Mouse (Mus musculus) embryonic facial prominence, embryonic 15.5 days (tissue): ENCODE data around the gene Glmp. TPM values are rescaled to one million over a fixed set of nuclear protein-coding genes. Genes with fewer than 3 reads are reported as not detected.
"Not testable (repeated sequence)": the region's sequence is repeated elsewhere in the genome, so short reads cannot be mapped to it uniquely, and the experiment has no call there.

Experiments
- ATAC-seq: fragments of 200-750 bp; cut with Nextera tagmentation; 2 replicates; pipeline ENCODE4 v1.8.0; 2017; ENCODE audit warnings: low read depth, moderate TSS enrichment; ENCODE audit not compliant: insufficient number of reproducible peaks, low FRiP score, low TSS enrichment
- H3K27ac ChIP-seq: fragments of 300-500 bp; sonication (generic); replicated peaks from 2 replicates; pipeline ENCODE4 v1.5.1; 2015; ENCODE audit warnings: mild to moderate bottlenecking, inconsistent platforms
- H3K27me3 ChIP-seq: fragments of 300-500 bp; sonication (generic); 2 replicates; pipeline ENCODE4 v1.6.1; 2015; ENCODE audit warnings: inconsistent platforms
- H3K36me3 ChIP-seq: fragments of 300-500 bp; sonication (generic); 2 replicates; pipeline ENCODE4 v1.6.1; 2015; ENCODE audit warnings: mild to moderate bottlenecking, inconsistent platforms
- H3K4me1 ChIP-seq: fragments of 300-500 bp; sonication (generic); 2 replicates; pipeline ENCODE4 v1.6.1; 2015; ENCODE audit warnings: inconsistent platforms
- H3K4me2 ChIP-seq: fragments of 300-500 bp; sonication (generic); replicated peaks from 2 replicates; pipeline ENCODE4 v1.6.1; 2015; ENCODE audit warnings: mild to moderate bottlenecking, inconsistent platforms
- H3K4me3 ChIP-seq: fragments of 300-500 bp; sonication (generic); replicated peaks from 2 replicates; pipeline ENCODE4 v1.5.1; 2015; ENCODE audit warnings: mild to moderate bottlenecking, inconsistent platforms
- H3K9ac ChIP-seq: fragments of 300-500 bp; sonication (generic); 2 replicates; pipeline ENCODE4 v1.6.1; 2015; ENCODE audit warnings: inconsistent platforms
- H3K9me3 ChIP-seq: fragments of 300-500 bp; sonication (generic); replicated peaks from 2 replicates; pipeline ENCODE4 v1.6.1; 2016; ENCODE audit warnings: inconsistent platforms
- WGBS: fragments of 180-500 bp; shearing (Covaris S2); methylation state at CpG from one replicate; pipeline ENCODE4 v1.1.7; 2015; 5-methylcytosine and 5-hydroxymethylcytosine counted together
- polyA plus RNA-seq: library from polyadenylated mRNA; unstranded; fragments of >200 nt; fragmentation: Nextera tagmentation; extraction: Ambion mirVana; gene quantifications from 2 replicates; pipeline ENCODE4 v1.2.1, GENCODE M21; 2015

Gene Glmp
- 212 and 214 TPM in 2 replicates for polyA plus RNA-seq

GRCm38 (mm10) chr3:88324951-88325405, at the start of gene Glmp:
TSS of gene Glmp (plus strand) at chr3:88325023.
- Histone ChIP-seq H3K27me3 (no peaks in the 10 kb centered on the region), H3K27ac (peak within 1 kb of the TSS; percentile 53; the same call in 1 of the 2 replicates), H3K36me3 (peaks cover 48% of the 10 kb centered on the region), H3K4me3 (peak within 1 kb of the TSS; percentile 62), H3K9me3 (no peaks in the 10 kb centered on the region), H3K4me1 (peaks cover 13% of the 10 kb centered on the region), H3K9ac (peak within 1 kb of the TSS; percentile 53), H3K4me2 (peak within 1 kb of the TSS; percentile 83)
- under 1% methylated on average over 10 of the region's 10 CpGs for WGBS
- no peak; the same call in 1 of the 2 replicates for ATAC-seq

GRCm38 (mm10) chr3:88276121-88276520, 48.7 kb upstream of the Glmp start:
- Histone ChIP-seq H3K27ac (no peak overlapping the region), H3K4me3 (no peak overlapping the region), H3K4me1 (no peaks in the 10 kb centered on the region), H3K9me3 (no peaks in the 10 kb centered on the region), H3K9ac (no peak overlapping the region), H3K36me3 (no peaks in the 10 kb centered on the region), H3K27me3 (no peaks in the 10 kb centered on the region), H3K4me2 (no peak overlapping the region)
- no peak for ATAC-seq
- WGBS: 86% methylated on average over 2 of the region's 2 CpGs

- no peaks in the 10 kb centered on the region for H3K4me1 ChIP-seq
- no peaks in the 10 kb centered on the region for H3K27me3 ChIP-seq
- H3K4me3 ChIP-seq: no peak overlapping the region
- H3K36me3 ChIP-seq: no peaks in the 10 kb centered on the region
- H3K4me2 ChIP-seq: no peak overlapping the region
- no peak overlapping the region for H3K9ac ChIP-seq
- no peaks in the 10 kb centered on the region for H3K9me3 ChIP-seq
- H3K27ac ChIP-seq: no peak overlapping the region
- ATAC-seq: no peak
- WGBS: 38% methylated on average over 7 of the region's 7 CpGs
These were observed 48.2 kb upstream of the Glmp start for GRCm38 (mm10) chr3:88276529-88277143.

- H3K4me3 ChIP-seq: no peak overlapping the region
- H3K27ac ChIP-seq: no peak overlapping the region
- no peaks in the 10 kb centered on the region for H3K4me1 ChIP-seq
- no peak for ATAC-seq
- 84% methylated on average over 2 of the region's 2 CpGs for WGBS
- no peaks in the 10 kb centered on the region for H3K36me3 ChIP-seq
- H3K27me3 ChIP-seq: no peaks in the 10 kb centered on the region
- H3K9me3 ChIP-seq: no peaks in the 10 kb centered on the region
- H3K9ac ChIP-seq: no peak overlapping the region
- H3K4me2 ChIP-seq: no peak overlapping the region
These were observed 44.8 kb upstream of the Glmp start for GRCm38 (mm10) chr3:88280035-88280434.

- not testable (repeated sequence) for ATAC-seq, H3K36me3 ChIP-seq, H3K27me3 ChIP-seq, H3K9ac ChIP-seq, H3K4me3 ChIP-seq, H3K9me3 ChIP-seq, H3K4me1 ChIP-seq, H3K27ac ChIP-seq, H3K4me2 ChIP-seq
- WGBS: 61% methylated on average over 11 of the region's 11 CpGs
These were observed 43.5 kb upstream of the Glmp start for GRCm38 (mm10) chr3:88281141-88281916.

- WGBS: 95% methylated on average over 14 of the region's 14 CpGs
- not testable (repeated sequence) for H3K4me2 ChIP-seq, H3K27me3 ChIP-seq, H3K9me3 ChIP-seq, ATAC-seq, H3K36me3 ChIP-seq, H3K27ac ChIP-seq, H3K9ac ChIP-seq, H3K4me1 ChIP-seq, H3K4me3 ChIP-seq
These were observed 39.8 kb upstream of the Glmp start for GRCm38 (mm10) chr3:88284815-88285564.

GRCm38 (mm10) chr3:88285565-88285895, 39.3 kb upstream of the Glmp start:
- not testable (repeated sequence) for H3K27ac ChIP-seq, H3K36me3 ChIP-seq, H3K4me1 ChIP-seq, H3K9me3 ChIP-seq, H3K27me3 ChIP-seq, H3K4me3 ChIP-seq, H3K4me2 ChIP-seq, ATAC-seq, H3K9ac ChIP-seq
- WGBS: 100% methylated on average over 2 of the region's 2 CpGs

GRCm38 (mm10) chr3:88287110-88287509, 37.7 kb upstream of the Glmp start, which contains the start of gene Gm38392:
TSS of gene Gm38392 (minus strand) at chr3:88287210.
- 94% methylated on average over 4 of the region's 4 CpGs for WGBS
- no peak within 1 kb of the TSS for H3K4me2 ChIP-seq
- ATAC-seq: no peak
- no peaks in the 10 kb centered on the region for H3K4me1 ChIP-seq
- H3K9ac ChIP-seq: no peak within 1 kb of the TSS
- H3K36me3 ChIP-seq: no peaks in the 10 kb centered on the region
- H3K27me3 ChIP-seq: no peaks in the 10 kb centered on the region
- H3K27ac ChIP-seq: no peak within 1 kb of the TSS
- H3K4me3 ChIP-seq: no peak within 1 kb of the TSS
- H3K9me3 ChIP-seq: no peaks in the 10 kb centered on the region

GRCm38 (mm10) chr3:88288133-88288713, 36.6 kb upstream of the Glmp start:
- H3K4me1 ChIP-seq, H3K9ac ChIP-seq, H3K27ac ChIP-seq, H3K27me3 ChIP-seq, ATAC-seq, H3K9me3 ChIP-seq, H3K36me3 ChIP-seq, H3K4me2 ChIP-seq, H3K4me3 ChIP-seq: not testable (repeated sequence)
- WGBS: 78% methylated on average over 8 of the region's 10 CpGs

GRCm38 (mm10) chr3:88291970-88292369, 32.9 kb upstream of the Glmp start:
- H3K36me3 ChIP-seq: no peaks in the 10 kb centered on the region
- 50% methylated on average over 4 of the region's 4 CpGs for WGBS
- H3K9ac ChIP-seq: no peak overlapping the region
- no peak overlapping the region for H3K27ac ChIP-seq
- H3K27me3 ChIP-seq: no peaks in the 10 kb centered on the region
- H3K4me2 ChIP-seq: no peak overlapping the region
- ATAC-seq: no peak
- H3K9me3 ChIP-seq: no peaks in the 10 kb centered on the region
- H3K4me3 ChIP-seq: no peak overlapping the region
- 0 out of 2 replicates have a peak, but pooled peaks cover 3% of the 10 kb centered on the region for H3K4me1 ChIP-seq

GRCm38 (mm10) chr3:88295272-88295671, 29.6 kb upstream of the Glmp start:
- not testable (repeated sequence) for H3K4me3 ChIP-seq, H3K9ac ChIP-seq, H3K9me3 ChIP-seq, H3K27me3 ChIP-seq, ATAC-seq, H3K27ac ChIP-seq
- Histone ChIP-seq H3K36me3 (peaks cover 13% of the 10 kb centered on the region), H3K4me2 (peak overlapping the region; percentile 63; the same call in 1 of the 2 replicates), H3K4me1 (peaks cover 12% of the 10 kb centered on the region)
- 74% methylated on average over 1 of the region's 1 CpGs for WGBS
